Mouse (Mus musculus) C3H10T1/2 (cell line): Measurements from ENCODE around the gene Vmn2r83. TPM values are rescaled to one million over a fixed set of nuclear protein-coding genes. Genes with fewer than 3 reads are reported as not detected.

ENCODE experiments used
- polyA plus RNA-seq, 2 experiments: library from polyadenylated mRNA; unstranded; fragments of >200 nt; fragmentation: generic; extraction: Trizol; gene quantifications; one replicate each; pipeline ENCODE4 v1.2.1; 2012; ENCODE audit warnings: missing spikeins in 2 of 2

Gene Vmn2r83
- polyA plus RNA-seq, result not detected

DNA sequence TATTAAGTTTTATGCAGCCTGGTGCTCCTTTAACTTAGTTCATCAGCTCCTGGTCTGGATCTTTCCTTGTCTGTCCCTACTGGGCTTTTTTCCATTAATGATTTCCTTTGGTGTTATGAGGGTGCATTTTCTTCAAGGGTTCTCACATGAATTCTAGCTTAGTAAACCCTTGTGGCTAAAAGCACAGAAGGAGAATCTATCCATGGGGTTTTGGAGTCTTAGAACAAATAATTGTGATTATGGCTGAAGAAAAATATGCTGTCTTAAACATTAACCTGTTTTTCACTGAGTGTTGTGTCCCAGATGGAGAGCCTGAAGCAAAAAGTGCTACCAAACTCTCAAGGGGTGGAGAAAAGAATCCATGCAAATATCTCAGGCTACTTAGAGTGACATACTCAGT is at the start of gene Vmn2r83:
Gene Vmn2r83 (plus strand): TSS at position 301 of the 400 bp plus-strand sequence.

DNA sequence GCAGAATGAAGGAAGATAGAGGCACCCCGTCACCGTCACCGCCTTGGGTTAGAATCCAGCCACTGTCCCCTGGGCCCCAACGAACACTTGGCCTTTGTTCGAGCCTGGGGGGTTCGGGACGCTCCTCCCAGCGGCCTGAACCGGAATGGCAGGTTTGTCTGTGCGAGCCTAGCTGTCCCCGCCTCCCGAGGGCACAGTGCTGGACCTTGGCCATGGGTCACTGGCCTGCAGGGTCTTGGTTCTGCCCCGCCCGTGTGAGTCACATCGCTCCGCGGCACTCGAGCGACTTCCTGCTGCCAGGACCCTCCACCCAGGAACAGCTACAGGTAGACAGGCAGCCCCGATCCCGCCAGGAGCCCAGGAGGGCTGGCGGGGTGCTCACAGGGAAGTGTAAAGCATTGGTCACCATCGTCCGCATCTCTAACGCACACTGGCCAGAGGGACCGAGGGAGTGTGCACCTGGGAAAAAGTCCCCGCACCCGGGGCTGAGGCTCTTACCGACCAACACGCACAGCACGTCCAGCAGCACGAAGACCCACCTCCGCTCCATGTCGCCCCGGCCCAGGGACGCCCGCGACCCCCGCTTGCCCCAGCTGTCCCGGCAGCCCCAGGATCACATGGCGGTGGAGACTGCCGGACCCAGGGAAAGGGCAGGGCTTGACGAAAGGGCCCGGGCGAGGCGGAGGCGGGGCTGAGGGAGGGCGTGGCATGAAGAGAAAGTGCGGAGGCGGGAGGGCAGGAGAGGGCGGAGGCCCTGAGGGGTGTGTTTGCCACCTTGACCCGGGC is 64.8 kb downstream of the Vmn2r83 start, which contains the start of gene Plpp2:
Gene Plpp2 (minus strand): TSS at position 671 of the 786 bp plus-strand sequence.

Other genes starting within 250 kb of the Vmn2r83 start
- not detected for gene Vmn2r81, start 221.0 kb upstream of the Vmn2r83 start, polyA plus RNA-seq
- not detected for gene Vmn2r82, start 112.2 kb upstream of the Vmn2r83 start, polyA plus RNA-seq
- 100 to 1,000 TPM; 138 to 392 TPM for gene Plpp2, start 65.1 kb downstream of the Vmn2r83 start, polyA plus RNA-seq
- 10 to 100 TPM; 13.3 to 35.6 TPM for gene Mier2, start 86.5 kb downstream of the Vmn2r83 start, polyA plus RNA-seq
- under 1 TPM in 1 of 2 experiments, not detected in 1; 0.04 TPM for gene Theg, start 118.6 kb downstream of the Vmn2r83 start, polyA plus RNA-seq
- gene C2cd4c, start 145.3 kb downstream of the Vmn2r83 start, polyA plus RNA-seq, result under 1 TPM; 0.37 to 0.70 TPM
- gene Shc2, start 169.2 kb downstream of the Vmn2r83 start, polyA plus RNA-seq, result 1 to 10 TPM; 4.1 to 7.6 TPM
- under 1 TPM; 0.02 to 0.12 TPM for gene Odf3l2, start 177.0 kb downstream of the Vmn2r83 start, polyA plus RNA-seq
- gene Madcam1, start 195.8 kb downstream of the Vmn2r83 start, polyA plus RNA-seq, result under 1 TPM in 1 of 2 experiments, not detected in 1; 0.15 TPM
- gene Tpgs1, start 200.6 kb downstream of the Vmn2r83 start, polyA plus RNA-seq, result 100 to 1,000 TPM; 144 to 166 TPM
- 100 to 1,000 TPM in 1 of 2 experiments, 10 to 100 TPM in 1; 90.7 to 532 TPM for gene Cdc34, start 213.5 kb downstream of the Vmn2r83 start, polyA plus RNA-seq
- gene Gzmm, start 220.3 kb downstream of the Vmn2r83 start, polyA plus RNA-seq, result 1 to 10 TPM in 1 of 2 experiments, under 1 TPM in 1; 0.26 to 1.4 TPM
- gene Bsg, start 235.8 kb downstream of the Vmn2r83 start, polyA plus RNA-seq, result 1,000 to 10,000 TPM in 1 of 2 experiments, 100 to 1,000 TPM in 1; 956 to 1,508 TPM
- gene Hcn2, start 247.9 kb downstream of the Vmn2r83 start, polyA plus RNA-seq, result 1 to 10 TPM; 2.8 to 4.9 TPM